Mouse (Mus musculus): ENCODE measurements at regions not wholly inside any gene's neighbourhood (a gene's known extent, or its start where the extent isn't known, plus 50 kb on each side); places are given as distances from the start of the nearest gene placed in this dataset.

DNA sequence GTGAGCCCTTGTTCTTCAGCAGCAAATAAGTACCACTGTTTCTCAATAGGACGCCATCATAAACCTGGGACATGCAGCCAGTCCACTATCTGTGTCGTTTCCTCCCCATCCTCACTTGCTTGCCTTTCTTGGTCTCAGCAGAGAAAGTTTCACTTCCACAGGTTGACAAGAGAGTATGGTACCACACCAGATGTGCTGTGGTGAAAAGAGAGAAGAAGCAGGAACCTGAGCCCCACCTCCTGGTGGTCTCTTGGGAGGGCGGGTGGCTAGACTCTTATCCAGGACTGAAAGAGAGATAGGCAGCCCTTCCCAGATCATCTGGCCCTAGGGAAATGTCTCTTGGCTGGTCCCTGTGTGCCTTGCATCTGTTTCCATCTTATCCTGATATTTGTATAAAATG lies 133.1 kb upstream of the Zmiz1 start:
- TF ChIP-seq CTCF (IDR thresholded peaks at IDR 0.05; ENCODE audit: borderline replicate concordance, insufficient read depth, low read depth, low read length) (no peak), POLR2A (IDR thresholded peaks at IDR 0.05; ENCODE audit: borderline replicate concordance, insufficient read depth, low read length) (no peak)

Measured in cerebellum, adult 2 months (tissue).